In genomic region chr9:70135186-70135585, GRCm38 (mm10) we compare ENCODE assay signal across 21 mouse cellular contexts. TPM values are rescaled to one million over a fixed set of nuclear protein-coding genes. Genes with fewer than 3 reads are reported as not detected.
A peak's percentile ranks its signal among the peaks of the same experiment; 100 is the strongest.
DNase-seq lines count a peak whose midpoint lies in the region; ATAC-seq and TF ChIP-seq lines count a peak whose summit lies in the region.
"Had no signal": no experiment of that assay in that cellular context is flagged by ENCODE, and none has a peak within 500 bp of the region (broad histone marks: within the 10 kb centered on the region; RNA-seq: fewer than 3 reads in every experiment).

No protein-coding gene starts in this region.

- no peak overlapping the region for H3K4me3 ChIP-seq in kidney, embryonic 14.5 days (ENCODE audit: low read length)
- no peak overlapping the region for H3K4me3 ChIP-seq in midbrain, embryonic 11.5 days (ENCODE audit: low read depth, low read length)
- H3K4me3 ChIP-seq in midbrain, embryonic 10.5 days = no peak overlapping the region
- no peak overlapping the region for H3K4me3 ChIP-seq in liver, postnatal 0 days (ENCODE audit: low read depth, low read length)
- H3K4me3 ChIP-seq in forebrain, embryonic 14.5 days (ENCODE audit: low read depth, low read length) = no peak overlapping the region
- H3K4me3 ChIP-seq: forebrain, embryonic 10.5 days; forebrain, embryonic 13.5 days; gastrocnemius, adult 2 months; hindbrain, embryonic 12.5 days; hindbrain, embryonic 15.5 days had no signal

- WGBS in kidney, embryonic 14.5 days = 87% methylated on average over 1 of the region's 1 CpGs
- WGBS in midbrain, embryonic 11.5 days = 88% methylated on average over 1 of the region's 1 CpGs
- WGBS in midbrain, embryonic 10.5 days = 81% methylated on average over 1 of the region's 1 CpGs
- 45% methylated on average over 1 of the region's 1 CpGs for WGBS in liver, postnatal 0 days (ENCODE audit: insufficient replicate concordance)
- WGBS in forebrain, embryonic 14.5 days = 94% methylated on average over 1 of the region's 1 CpGs

- no peaks in the 10 kb centered on the region for H3K27me3 ChIP-seq in kidney, embryonic 14.5 days (ENCODE audit: control insufficient read depth, insufficient read depth, low read length)
- H3K27me3 ChIP-seq in midbrain, embryonic 11.5 days (ENCODE audit: control insufficient read depth, insufficient read depth, low read length) = no peaks in the 10 kb centered on the region
- peaks cover 18% of the 10 kb centered on the region for H3K27me3 ChIP-seq in midbrain, embryonic 10.5 days (ENCODE audit: low read depth, poor library complexity, severe bottlenecking)
- H3K27me3 ChIP-seq in liver, postnatal 0 days (ENCODE audit: insufficient read depth, low read length) = no peaks in the 10 kb centered on the region
- H3K27me3 ChIP-seq in forebrain, embryonic 14.5 days (replicated peaks; ENCODE audit: control insufficient read depth, insufficient read depth, low read length) = no peaks in the 10 kb centered on the region
- H3K27me3 ChIP-seq: forebrain, embryonic 13.5 days had no signal

- DNase-seq in kidney, adult 11 months = peak; percentile 14
- DNase-seq in kidney, postnatal 36 days = peak; percentile 38 to 39
- no peak for DNase-seq in kidney, postnatal 14 days
- peak; percentile 26 for DNase-seq in midbrain, embryonic 11.5 days (ENCODE audit: low spot score, missing footprints)
- no peak for DNase-seq in midbrain, embryonic 10.5 days (ENCODE audit: low spot score)
- DNase-seq in liver, postnatal 0 days = peak; percentile 48
- DNase-seq in forebrain, embryonic 14.5 days (ENCODE audit: low spot score) = no peak
- DNase-seq: cerebellum, adult 11-12 months; cerebellum, adult 8-10 months; cerebellum, postnatal 10 days; forebrain, postnatal 0 days; gastrocnemius, adult 2 months; gastrocnemius, postnatal 14 days; heart, adult 11 months had no signal

- ATAC-seq in kidney, embryonic 14.5 days (ENCODE audit: low FRiP score, low TSS enrichment) = no peak
- ATAC-seq in midbrain, embryonic 11.5 days (ENCODE audit: low FRiP score) = no peak
- peak; percentile 83 for ATAC-seq in liver, postnatal 0 days
- ATAC-seq in forebrain, embryonic 14.5 days = no peak
- ATAC-seq: CD4-positive, CD25-positive, alpha-beta regulatory T cell, adult 4 months; forebrain, embryonic 13.5 days; forebrain, postnatal 0 days had no signal

- no peak overlapping the region for H3K9ac ChIP-seq in kidney, embryonic 14.5 days (ENCODE audit: low read depth, low read length)
- no peak overlapping the region for H3K9ac ChIP-seq in midbrain, embryonic 11.5 days (ENCODE audit: low read length)
- H3K9ac ChIP-seq in liver, postnatal 0 days (replicated peaks) = no peak overlapping the region
- no peak overlapping the region for H3K9ac ChIP-seq in forebrain, embryonic 14.5 days (ENCODE audit: low read length)
- H3K9ac ChIP-seq: forebrain, embryonic 13.5 days; forebrain, postnatal 0 days; hindbrain, embryonic 12.5 days; hindbrain, embryonic 15.5 days had no signal

- H3K4me2 ChIP-seq in kidney, embryonic 14.5 days (replicated peaks; ENCODE audit: low read depth, low read length) = no peak overlapping the region
- H3K4me2 ChIP-seq in midbrain, embryonic 11.5 days = no peak overlapping the region
- no peak overlapping the region for H3K4me2 ChIP-seq in liver, postnatal 0 days (ENCODE audit: low read depth, low read length)
- H3K4me2 ChIP-seq in forebrain, embryonic 14.5 days (ENCODE audit: low read length) = no peak overlapping the region
- H3K4me2 ChIP-seq: forebrain, embryonic 13.5 days; heart, embryonic 11.5 days; hindbrain, embryonic 12.5 days; hindbrain, embryonic 15.5 days had no signal

- no peak for TF ChIP-seq EP300 in liver, postnatal 0 days (IDR thresholded peaks at IDR 0.05; ENCODE audit: low read depth)

- no peak for TF ChIP-seq CTCF in liver, postnatal 0 days (IDR thresholded peaks at IDR 0.05; ENCODE audit: low read depth)

- no peak overlapping the region for H3K27ac ChIP-seq in kidney, embryonic 14.5 days (ENCODE audit: low read depth, low read length)
- H3K27ac ChIP-seq in midbrain, embryonic 11.5 days (ENCODE audit: low read depth, low read length) = no peak overlapping the region
- H3K27ac ChIP-seq in midbrain, embryonic 10.5 days (replicated peaks) = no peak overlapping the region
- no peak overlapping the region for H3K27ac ChIP-seq in liver, postnatal 0 days (ENCODE audit: low read depth)
- H3K27ac ChIP-seq in forebrain, embryonic 14.5 days (ENCODE audit: low read depth, low read length) = no peak overlapping the region
- H3K27ac ChIP-seq: forebrain, embryonic 10.5 days; forebrain, embryonic 13.5 days; gastrocnemius, adult 2 months; hindbrain, embryonic 12.5 days; hindbrain, embryonic 15.5 days had no signal

- no peaks in the 10 kb centered on the region for H3K9me3 ChIP-seq in kidney, embryonic 14.5 days (ENCODE audit: control insufficient read depth, low read length)
- no peaks in the 10 kb centered on the region for H3K9me3 ChIP-seq in midbrain, embryonic 11.5 days (ENCODE audit: control insufficient read depth, low read length)
- no peaks in the 10 kb centered on the region for H3K9me3 ChIP-seq in midbrain, embryonic 10.5 days (replicated peaks)
- no peaks in the 10 kb centered on the region for H3K9me3 ChIP-seq in liver, postnatal 0 days (ENCODE audit: low read length)
- H3K9me3 ChIP-seq in forebrain, embryonic 14.5 days (replicated peaks; ENCODE audit: control insufficient read depth, low read length) = no peaks in the 10 kb centered on the region
- H3K9me3 ChIP-seq: forebrain, embryonic 10.5 days; forebrain, embryonic 13.5 days; hindbrain, embryonic 12.5 days; hindbrain, embryonic 15.5 days had no signal

- H3K36me3 ChIP-seq in kidney, embryonic 14.5 days (ENCODE audit: control insufficient read depth, insufficient read depth, low read length) = no peaks in the 10 kb centered on the region
- H3K36me3 ChIP-seq in midbrain, embryonic 11.5 days (ENCODE audit: control insufficient read depth, insufficient read depth, low read length) = no peaks in the 10 kb centered on the region
- no peaks in the 10 kb centered on the region for H3K36me3 ChIP-seq in midbrain, embryonic 10.5 days
- no peaks in the 10 kb centered on the region for H3K36me3 ChIP-seq in liver, postnatal 0 days (replicated peaks; ENCODE audit: insufficient read depth, low read length)
- no peaks in the 10 kb centered on the region for H3K36me3 ChIP-seq in forebrain, embryonic 14.5 days (ENCODE audit: control insufficient read depth, insufficient read depth, low read length)
- H3K36me3 ChIP-seq: forebrain, embryonic 10.5 days; hindbrain, embryonic 12.5 days; hindbrain, embryonic 15.5 days had no signal

- peaks cover 11% of the 10 kb centered on the region for H3K4me1 ChIP-seq in kidney, embryonic 14.5 days (ENCODE audit: control insufficient read depth, insufficient read depth, low read length)
- no peaks in the 10 kb centered on the region; the same call in none of the 2 replicates for H3K4me1 ChIP-seq in midbrain, embryonic 11.5 days (ENCODE audit: control insufficient read depth, insufficient read depth, low read length)
- H3K4me1 ChIP-seq in midbrain, embryonic 10.5 days = peaks cover 40% of the 10 kb centered on the region
- 0 out of 2 replicates have a peak, but pooled peaks cover 3% of the 10 kb centered on the region for H3K4me1 ChIP-seq in liver, postnatal 0 days (ENCODE audit: insufficient read depth)
- no peaks in the 10 kb centered on the region for H3K4me1 ChIP-seq in forebrain, embryonic 14.5 days (ENCODE audit: control insufficient read depth, insufficient read depth, low read length)
- H3K4me1 ChIP-seq: forebrain, embryonic 13.5 days had no signal

RNA-seq across cellular contexts. Expression of gene Fam81a, which starts 7.2 kb away (rescaled TPM):
- 10.9 and 13.0 TPM in 2 replicates for polyA plus RNA-seq in kidney, embryonic 14.5 days (2014; fragmentation: Nextera tagmentation; extraction: Ambion mirVana)
- 4.7 TPM in 2 replicates for polyA plus RNA-seq in midbrain, embryonic 11.5 days (2014; fragmentation: Nextera tagmentation; extraction: Ambion mirVana)
- 6.1 and 8.5 TPM in 2 replicates for polyA plus RNA-seq in midbrain, embryonic 10.5 days (2016; fragmentation: Nextera tagmentation; extraction: Ambion mirVana)
- 0.12 and 0.19 TPM in 2 replicates for polyA plus RNA-seq in liver, postnatal 0 days (2015; fragmentation: Nextera tagmentation; extraction: Ambion mirVana)
- polyA plus RNA-seq in forebrain, embryonic 14.5 days (2014; fragmentation: Nextera tagmentation; extraction: Ambion mirVana) = 5.6 and 8.4 TPM in 2 replicates

Comparison
In these comparisons a context has a peak if more than half of its experiments do, and no peak if none do; other contexts are left out.
1. DNase-seq: peak in kidney, adult 11 months (single experiment), kidney, postnatal 36 days (2 of 2), midbrain, embryonic 11.5 days (single experiment) and liver, postnatal 0 days (single experiment); none in kidney, postnatal 14 days (single experiment), midbrain, embryonic 10.5 days (single experiment) and forebrain, embryonic 14.5 days (single experiment).